Mouse (Mus musculus): ENCODE data around the gene Mei4. TPM values are rescaled to one million over a fixed set of nuclear protein-coding genes. Genes with fewer than 3 reads are reported as not detected.

Mei4 gene
- total RNA-seq, 2 experiments from 2014 or later, result not detected

- DNase-seq, result no peak
These were observed 296.7 kb downstream of the Mei4 start for GRCm38 (mm10) chr9:82160143-82160542.

GRCm38 (mm10) chr9:82162415-82162814, 298.9 kb downstream of the Mei4 start:
- no peak for DNase-seq

GRCm38 (mm10) chr9:82217976-82218375, 354.5 kb downstream of the Mei4 start:
- no peak for DNase-seq

GRCm38 (mm10) chr9:82247695-82248445, 384.4 kb downstream of the Mei4 start:
- DNase-seq, result peak in 1 of 2 experiments; percentile 3

Other genes starting within 250 kb of the Mei4 start
- under 1 TPM; 0.25 to 0.64 TPM for gene Htr1b, start 229.8 kb upstream of the Mei4 start, total RNA-seq (2021)

Data from heart, adult 18-20 months (tissue).